29 mouse cellular contexts compared by ENCODE assay signal in the genomic region with DNA sequence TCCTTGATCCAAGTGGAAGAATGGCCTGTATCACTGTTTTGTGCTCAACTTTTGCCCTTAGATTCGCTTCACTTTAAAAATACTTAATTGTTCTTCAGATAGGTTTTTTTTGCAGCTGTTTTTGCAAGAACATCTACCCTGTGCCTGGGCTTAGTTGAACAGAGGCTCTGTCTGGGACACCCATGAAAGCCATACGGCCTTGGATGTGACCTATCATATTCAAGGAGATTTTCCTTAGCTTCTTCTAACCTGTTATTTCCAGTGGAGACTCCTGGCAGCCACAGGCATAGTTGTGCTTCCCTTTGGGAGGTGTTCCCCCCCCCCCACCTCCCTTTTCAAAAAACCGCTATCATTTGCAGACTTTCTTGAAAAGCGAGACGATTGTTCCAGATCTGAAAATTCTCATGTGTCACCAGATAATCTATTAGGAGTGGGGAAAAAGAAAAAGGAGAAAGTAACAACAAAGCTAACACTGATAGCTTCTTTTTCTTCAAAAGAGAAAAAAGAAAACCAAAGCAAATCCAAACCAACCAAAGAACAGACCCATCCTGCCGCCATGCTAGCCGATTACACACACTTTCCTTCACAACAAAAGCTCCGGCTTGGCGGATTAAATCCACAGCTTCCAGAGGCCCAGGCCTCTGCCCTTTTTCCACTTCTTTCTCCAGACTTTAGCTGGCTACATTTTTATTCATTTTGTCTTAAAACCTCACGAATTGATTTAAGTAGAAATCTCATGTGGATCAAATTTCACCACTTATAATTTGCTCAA.
DNase-seq lines count a peak whose midpoint lies in the region; ATAC-seq lines count a peak whose summit lies in the region.
"Had no signal": no experiment of that assay in that cellular context is flagged by ENCODE, and none has a peak within 500 bp of the region (broad histone marks: within the 10 kb centered on the region; RNA-seq: fewer than 3 reads in every experiment).

No protein-coding gene starts in this region.

- no peaks in the 10 kb centered on the region for H3K36me3 ChIP-seq in embryonic facial prominence, embryonic 14.5 days (ENCODE audit: control insufficient read depth, insufficient read depth, low read length)
- H3K36me3 ChIP-seq in embryonic facial prominence, embryonic 10.5 days (replicated peaks): no peaks in the 10 kb centered on the region
- H3K36me3 ChIP-seq in hindbrain, embryonic 11.5 days (ENCODE audit: control insufficient read depth, insufficient read depth, low read length): no peaks in the 10 kb centered on the region
- H3K36me3 ChIP-seq in hindbrain, embryonic 16.5 days (ENCODE audit: control insufficient read depth, insufficient read depth, low read length): no peaks in the 10 kb centered on the region
- H3K36me3 ChIP-seq: embryonic facial prominence, embryonic 12.5 days; forebrain, embryonic 12.5 days; heart, embryonic 13.5 days; hindbrain, embryonic 12.5 days; liver, embryonic 12.5 days; neural tube, embryonic 15.5 days had no signal

- no peaks in the 10 kb centered on the region for H3K4me1 ChIP-seq in embryonic facial prominence, embryonic 14.5 days (ENCODE audit: control insufficient read depth, insufficient read depth, low read length)
- peaks cover 4% of the 10 kb centered on the region for H3K4me1 ChIP-seq in embryonic facial prominence, embryonic 10.5 days
- H3K4me1 ChIP-seq in hindbrain, embryonic 11.5 days (replicated peaks; ENCODE audit: control insufficient read depth, insufficient read depth, low read length): no peaks in the 10 kb centered on the region
- no peaks in the 10 kb centered on the region for H3K4me1 ChIP-seq in hindbrain, embryonic 16.5 days (ENCODE audit: control insufficient read depth, insufficient read depth, low read depth, low read length)
- H3K4me1 ChIP-seq: embryonic facial prominence, embryonic 12.5 days; hindbrain, embryonic 12.5 days; liver, embryonic 12.5 days; megakaryocyte, embryonic 14.5 days; neural tube, embryonic 15.5 days had no signal

- H3K4me3 ChIP-seq in embryonic facial prominence, embryonic 14.5 days (ENCODE audit: low read depth, low read length): no peak overlapping the region
- H3K4me3 ChIP-seq in embryonic facial prominence, embryonic 10.5 days: no peak overlapping the region
- no peak overlapping the region for H3K4me3 ChIP-seq in hindbrain, embryonic 11.5 days (ENCODE audit: low read depth, low read length)
- no peak overlapping the region for H3K4me3 ChIP-seq in hindbrain, embryonic 16.5 days (ENCODE audit: low read length)
- H3K4me3 ChIP-seq: embryonic facial prominence, embryonic 12.5 days; forebrain, embryonic 12.5 days; heart, embryonic 13.5 days; hindbrain, embryonic 12.5 days; liver, embryonic 12.5 days; megakaryocyte, embryonic 14.5 days; neural tube, embryonic 15.5 days had no signal

- 63% methylated on average over 10 of the region's 10 CpGs for WGBS in embryonic facial prominence, embryonic 14.5 days
- 68% methylated on average over 10 of the region's 10 CpGs for WGBS in embryonic facial prominence, embryonic 10.5 days
- WGBS in hindbrain, embryonic 11.5 days: 63% methylated on average over 10 of the region's 10 CpGs
- WGBS in hindbrain, embryonic 16.5 days: 64% methylated on average over 10 of the region's 10 CpGs

- no peak for ATAC-seq in embryonic facial prominence, embryonic 14.5 days (ENCODE audit: low read depth)
- no peak for ATAC-seq in hindbrain, embryonic 11.5 days (ENCODE audit: low FRiP score)
- ATAC-seq in hindbrain, embryonic 16.5 days: no peak
- ATAC-seq: activated CD4-positive, CD25-positive, alpha-beta regulatory T cell, adult 4 months; intestine, embryonic 16.5 days; liver, embryonic 12.5 days had no signal

- H3K9me3 ChIP-seq in embryonic facial prominence, embryonic 14.5 days (ENCODE audit: control insufficient read depth, low read length): no peaks in the 10 kb centered on the region
- H3K9me3 ChIP-seq in embryonic facial prominence, embryonic 10.5 days: no peaks in the 10 kb centered on the region
- H3K9me3 ChIP-seq in hindbrain, embryonic 11.5 days (ENCODE audit: control insufficient read depth, low read length): no peaks in the 10 kb centered on the region
- H3K9me3 ChIP-seq in hindbrain, embryonic 16.5 days (ENCODE audit: control insufficient read depth, low read length): no peaks in the 10 kb centered on the region
- H3K9me3 ChIP-seq: embryonic facial prominence, embryonic 12.5 days; forebrain, embryonic 12.5 days; heart, embryonic 13.5 days; hindbrain, embryonic 12.5 days; liver, embryonic 12.5 days; megakaryocyte, embryonic 14.5 days; neural tube, embryonic 15.5 days had no signal

- H3K27ac ChIP-seq in embryonic facial prominence, embryonic 14.5 days (replicated peaks; ENCODE audit: low read depth, low read length): no peak overlapping the region
- H3K27ac ChIP-seq in embryonic facial prominence, embryonic 10.5 days (replicated peaks): no peak overlapping the region
- H3K27ac ChIP-seq in hindbrain, embryonic 11.5 days (ENCODE audit: low read depth, low read length): no peak overlapping the region
- H3K27ac ChIP-seq in hindbrain, embryonic 16.5 days (ENCODE audit: low read depth, low read length): no peak overlapping the region
- H3K27ac ChIP-seq: embryonic facial prominence, embryonic 12.5 days; forebrain, embryonic 12.5 days; heart, embryonic 13.5 days; hindbrain, embryonic 12.5 days; kidney, postnatal 0 days; liver, embryonic 12.5 days; neural tube, embryonic 15.5 days had no signal

- no peak overlapping the region for H3K4me2 ChIP-seq in embryonic facial prominence, embryonic 14.5 days (ENCODE audit: low read depth, low read length)
- no peak overlapping the region for H3K4me2 ChIP-seq in hindbrain, embryonic 11.5 days (replicated peaks; ENCODE audit: low read depth, low read length)
- no peak overlapping the region for H3K4me2 ChIP-seq in hindbrain, embryonic 16.5 days (ENCODE audit: low read length)
- H3K4me2 ChIP-seq: embryonic facial prominence, embryonic 12.5 days; forebrain, embryonic 12.5 days; heart, embryonic 13.5 days; hindbrain, embryonic 12.5 days; liver, embryonic 12.5 days; neural tube, embryonic 15.5 days had no signal

- H3K9ac ChIP-seq in embryonic facial prominence, embryonic 14.5 days (ENCODE audit: low read depth, low read length): no peak overlapping the region
- H3K9ac ChIP-seq in hindbrain, embryonic 11.5 days (ENCODE audit: low read depth, low read length): no peak overlapping the region
- no peak overlapping the region for H3K9ac ChIP-seq in hindbrain, embryonic 16.5 days (ENCODE audit: low read depth, low read length)
- H3K9ac ChIP-seq: embryonic facial prominence, embryonic 12.5 days; forebrain, embryonic 12.5 days; heart, embryonic 13.5 days; hindbrain, embryonic 12.5 days; liver, embryonic 12.5 days; neural tube, embryonic 15.5 days had no signal

- no peaks in the 10 kb centered on the region for H3K27me3 ChIP-seq in embryonic facial prominence, embryonic 14.5 days (replicated peaks; ENCODE audit: control insufficient read depth, insufficient read depth, low read length)
- no peaks in the 10 kb centered on the region for H3K27me3 ChIP-seq in embryonic facial prominence, embryonic 10.5 days (replicated peaks; ENCODE audit: low read depth, poor library complexity, severe bottlenecking)
- H3K27me3 ChIP-seq in hindbrain, embryonic 11.5 days (ENCODE audit: control insufficient read depth, insufficient read depth, low read length): no peaks in the 10 kb centered on the region
- H3K27me3 ChIP-seq in hindbrain, embryonic 16.5 days (replicated peaks; ENCODE audit: control insufficient read depth, insufficient read depth, low read length): no peaks in the 10 kb centered on the region
- H3K27me3 ChIP-seq: embryonic facial prominence, embryonic 12.5 days; forebrain, embryonic 12.5 days; heart, embryonic 13.5 days; hindbrain, embryonic 12.5 days; liver, embryonic 12.5 days; megakaryocyte, embryonic 14.5 days; neural tube, embryonic 15.5 days had no signal

- peak; percentile 19 for DNase-seq in embryonic facial prominence, embryonic 14.5 days (ENCODE audit: low spot score)
- DNase-seq in embryonic facial prominence, embryonic 10.5 days (ENCODE audit: low spot score): no peak
- peak; percentile 2 for DNase-seq in hindbrain, embryonic 11.5 days (ENCODE audit: low spot score)
- peak; percentile 28 for DNase-seq in retina, embryonic 14.5 days (ENCODE audit: low spot score)
- DNase-seq in retina, postnatal 1 day: no peak
- no peak for DNase-seq in heart, postnatal 4 days
- DNase-seq: adrenal gland, postnatal 14 days; B cell, adult 2 months; cerebellum, adult 11-12 months; cerebellum, adult 9-11 months; kidney, adult 8-10 months; kidney, postnatal 4 days; left cerebral cortex, postnatal 4 days; lung, adult 18-20 months; lung, postnatal 4 days; right cerebral cortex, adult 18-20 months; spleen, adult 18-20 months; thymus, postnatal 4 days had no signal

Comparison
In these comparisons a context has a peak if more than half of its experiments do, and no peak if none do; other contexts are left out.
1. DNase-seq: peak in embryonic facial prominence, embryonic 14.5 days (single experiment), hindbrain, embryonic 11.5 days (single experiment) and retina, embryonic 14.5 days (single experiment); none in embryonic facial prominence, embryonic 10.5 days (single experiment), retina, postnatal 1 day (single experiment) and heart, postnatal 4 days (single experiment).